Mouse (Mus musculus): Measurements from ENCODE around the gene Nlrc5. TPM values are rescaled to one million over a fixed set of nuclear protein-coding genes. Genes with fewer than 3 reads are reported as not detected.
"Not testable (repeated sequence)": the region's sequence is repeated elsewhere in the genome, so short reads cannot be mapped to it uniquely, and the experiment has no call there.

Nlrc5 gene
- total RNA-seq, 2 experiments from 2014 or later = 0.77 to 10.7 TPM

DNA sequence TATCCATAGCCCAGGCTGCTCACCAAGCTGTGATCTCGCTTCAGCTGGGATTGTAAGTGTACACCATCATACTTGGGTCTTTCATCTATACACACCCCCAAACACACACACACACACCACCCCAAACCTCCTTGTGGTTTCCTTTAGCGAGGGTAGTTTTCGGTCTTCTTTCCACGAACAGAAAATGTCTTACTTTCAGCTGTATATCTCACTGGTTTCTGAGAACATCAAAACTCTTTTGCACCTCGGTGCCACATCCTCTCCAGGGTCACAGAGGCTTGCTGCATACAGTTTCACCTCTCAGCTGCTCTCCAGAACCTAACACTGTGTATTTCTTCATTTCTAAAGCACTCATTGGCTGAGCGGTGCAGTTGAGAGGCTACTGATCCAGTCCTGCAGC is 20.6 kb upstream of the Nlrc5 start:
- no peak for ATAC-seq (replicated peaks; ENCODE audit: low FRiP score, poor library complexity, severe bottlenecking)

DNA sequence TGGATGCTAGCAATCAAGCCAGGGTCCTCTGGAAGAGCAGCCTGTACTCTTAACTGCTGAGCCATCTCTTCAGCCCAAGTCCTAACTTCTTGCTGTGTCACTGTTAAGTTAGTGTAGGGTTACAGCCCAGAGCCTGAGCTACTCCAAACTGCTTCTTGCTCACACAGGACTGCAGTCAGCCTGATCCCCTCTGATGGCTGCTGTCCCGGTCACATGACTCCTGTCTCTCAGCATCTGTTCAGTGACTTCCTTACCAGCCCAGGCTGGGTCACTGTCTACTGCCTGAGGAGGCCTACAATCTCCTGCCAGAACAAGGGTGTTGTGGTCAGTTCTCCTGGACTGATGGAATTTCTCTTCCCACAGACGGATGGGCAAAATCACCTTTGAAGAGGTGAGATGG is 18.9 kb upstream of the Nlrc5 start:
- no peak for ATAC-seq (replicated peaks; ENCODE audit: low FRiP score, poor library complexity, severe bottlenecking)

DNA sequence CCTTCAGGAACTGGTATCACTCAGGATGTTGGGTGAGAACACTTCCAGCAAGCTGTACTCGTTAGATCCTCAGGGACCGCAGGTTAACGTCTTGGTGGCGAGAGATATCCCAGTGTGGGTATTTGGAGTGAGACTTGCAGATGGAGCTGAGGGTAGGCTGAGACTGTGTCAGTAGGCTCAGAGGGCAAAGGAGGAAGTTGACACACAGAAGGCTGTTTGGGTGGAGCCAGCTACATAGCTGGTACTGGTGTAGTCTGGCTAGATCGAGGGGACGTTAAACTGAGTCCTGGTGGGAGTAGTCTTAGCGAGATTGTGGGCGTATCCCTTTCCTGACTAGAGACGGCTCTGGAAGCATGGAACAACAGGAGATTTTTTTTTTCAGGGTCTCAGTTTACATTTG is 16.1 kb upstream of the Nlrc5 start:
- no peak for ATAC-seq (replicated peaks; ENCODE audit: low FRiP score, poor library complexity, severe bottlenecking)

GRCm38 (mm10) chr8:94422270-94422669 is 11.9 kb upstream of the Nlrc5 start:
- ATAC-seq (replicated peaks; ENCODE audit: low FRiP score, poor library complexity, severe bottlenecking) = no peak

GRCm38 (mm10) chr8:94427953-94428352 is 6.2 kb upstream of the Nlrc5 start:
- ATAC-seq (replicated peaks; ENCODE audit: low FRiP score, poor library complexity, severe bottlenecking) = no peak

- ATAC-seq (replicated peaks; ENCODE audit: low FRiP score, poor library complexity, severe bottlenecking) = no peak
Measured at GRCm38 (mm10) chr8:94428420-94428819, 5.7 kb upstream of the Nlrc5 start.

- no peak for ATAC-seq (replicated peaks; ENCODE audit: low FRiP score, poor library complexity, severe bottlenecking)
Measured at GRCm38 (mm10) chr8:94429376-94429775, 4.8 kb upstream of the Nlrc5 start.

DNA sequence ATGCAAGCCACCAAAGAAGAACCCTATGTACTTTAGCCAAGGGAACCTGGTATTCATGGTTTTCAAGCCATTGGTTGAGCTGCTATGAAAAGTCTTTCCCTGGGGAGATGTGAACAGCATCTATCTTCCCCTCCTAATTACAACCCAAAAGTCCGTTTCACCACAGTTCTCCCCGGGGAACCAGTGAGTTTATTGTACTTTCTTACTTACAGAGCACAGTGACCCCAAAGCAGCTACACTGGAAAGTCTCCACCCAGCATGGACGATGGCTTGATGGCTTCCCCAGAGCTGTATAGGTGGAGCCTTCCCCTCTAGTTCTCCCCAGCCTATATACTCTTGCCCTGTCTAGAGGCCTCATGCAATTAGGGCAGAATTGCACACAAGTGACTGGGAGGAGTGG is 1.9 kb upstream of the Nlrc5 start:
- ATAC-seq (replicated peaks; ENCODE audit: low FRiP score, poor library complexity, severe bottlenecking) = no peak

DNA sequence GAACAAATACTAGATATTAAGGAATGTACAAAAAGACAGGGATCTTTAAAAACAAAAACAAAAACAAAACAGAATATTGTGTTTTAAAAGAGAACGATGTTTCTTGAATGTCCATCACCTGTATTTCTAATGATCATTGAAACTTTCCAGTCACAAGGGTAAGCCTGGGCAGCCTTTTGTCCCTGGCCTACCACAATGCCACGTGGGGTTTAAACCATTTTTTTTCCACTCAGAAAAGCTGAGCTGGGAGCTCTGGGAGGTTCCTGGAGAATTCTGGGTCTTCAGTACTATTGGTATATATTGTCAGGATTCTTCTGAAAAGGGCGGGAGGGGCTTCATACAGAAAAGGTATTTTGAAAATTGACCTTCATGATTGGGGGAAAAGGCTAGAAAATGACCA is 802 bp downstream of the Nlrc5 start:
- ATAC-seq (replicated peaks; ENCODE audit: low FRiP score, poor library complexity, severe bottlenecking) = no peak

- no peak for ATAC-seq (replicated peaks; ENCODE audit: low FRiP score, poor library complexity, severe bottlenecking)
Measured at GRCm38 (mm10) chr8:94435397-94436111, 1.4 kb downstream of the Nlrc5 start.

DNA sequence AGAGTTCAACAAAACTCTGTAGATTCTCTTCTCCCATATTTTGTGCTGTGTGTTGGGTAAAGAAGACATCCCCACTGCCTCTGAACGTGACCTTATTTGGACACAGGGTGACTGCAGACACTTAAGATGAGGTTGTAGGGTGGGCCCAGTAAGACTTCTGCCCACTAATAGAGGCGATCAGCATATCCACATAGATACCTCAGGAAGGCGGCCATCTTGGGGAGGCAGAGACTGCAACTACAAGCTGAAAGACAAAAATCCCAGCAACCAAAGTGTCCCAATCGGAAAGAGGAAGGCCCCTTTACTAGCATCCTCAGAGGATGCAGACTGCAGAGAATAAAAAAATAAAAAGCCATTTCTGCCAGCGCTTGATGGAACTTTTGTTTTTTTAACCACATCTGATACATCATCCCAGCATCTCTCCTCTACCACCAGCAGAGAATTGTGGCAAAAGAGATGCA is 2.0 kb downstream of the Nlrc5 start:
- no peak for ATAC-seq (replicated peaks; ENCODE audit: low FRiP score, poor library complexity, severe bottlenecking)

- ATAC-seq (replicated peaks; ENCODE audit: low FRiP score, poor library complexity, severe bottlenecking) = no peak
Measured at GRCm38 (mm10) chr8:94436900-94437299, 2.7 kb downstream of the Nlrc5 start.

GRCm38 (mm10) chr8:94438659-94439058 is 4.5 kb downstream of the Nlrc5 start:
- ATAC-seq (replicated peaks; ENCODE audit: low FRiP score, poor library complexity, severe bottlenecking) = no peak

- ATAC-seq (replicated peaks; ENCODE audit: low FRiP score, poor library complexity, severe bottlenecking) = no peak
Measured at GRCm38 (mm10) chr8:94439691-94440090, 5.5 kb downstream of the Nlrc5 start.

- ATAC-seq (replicated peaks; ENCODE audit: low FRiP score, poor library complexity, severe bottlenecking) = no peak
Measured at GRCm38 (mm10) chr8:94440389-94440788, 6.2 kb downstream of the Nlrc5 start.

GRCm38 (mm10) chr8:94441686-94442085 is 7.5 kb downstream of the Nlrc5 start:
- no peak for ATAC-seq (replicated peaks; ENCODE audit: low FRiP score, poor library complexity, severe bottlenecking)

DNA sequence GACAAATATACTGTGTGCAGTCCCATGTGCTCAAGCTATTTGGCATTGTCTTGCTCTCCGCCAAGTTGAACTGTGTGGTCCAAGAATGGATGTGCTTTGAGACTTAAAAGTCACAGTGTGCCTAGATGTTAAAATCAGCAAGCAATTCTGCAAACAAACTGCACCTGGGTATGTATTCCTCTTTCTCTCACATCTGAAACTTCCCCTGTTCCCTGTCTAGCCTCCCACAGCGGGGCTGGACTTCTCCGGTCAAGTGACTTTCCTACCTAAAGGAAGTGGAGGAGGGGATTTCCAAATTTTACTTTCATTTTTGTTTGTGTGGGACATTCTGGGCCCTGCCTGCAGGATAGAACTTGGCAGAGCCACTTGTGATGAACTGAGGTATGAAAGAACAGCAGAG is 9.0 kb downstream of the Nlrc5 start:
- no peak for ATAC-seq (replicated peaks; ENCODE audit: low FRiP score, poor library complexity, severe bottlenecking)

DNA sequence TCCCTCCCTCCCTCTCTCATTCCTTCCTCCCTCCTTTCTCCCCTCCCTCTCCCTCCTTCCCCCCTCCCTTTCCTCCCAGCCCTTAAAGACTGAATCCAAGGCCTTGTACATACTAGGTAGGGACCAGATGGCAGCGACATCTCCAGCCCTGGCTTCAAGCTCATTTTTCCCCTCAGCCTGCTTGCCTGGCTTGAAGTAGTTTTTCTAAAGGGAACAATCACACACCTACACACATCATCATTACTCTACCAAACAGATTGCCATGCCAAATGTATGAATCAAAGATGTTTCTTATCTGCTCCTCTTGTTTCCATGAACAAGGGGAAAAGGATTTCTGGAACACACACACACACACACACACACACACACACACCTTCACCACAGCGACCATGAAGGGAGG is 10.3 kb downstream of the Nlrc5 start:
- no peak for ATAC-seq (replicated peaks; ENCODE audit: low FRiP score, poor library complexity, severe bottlenecking)

DNA sequence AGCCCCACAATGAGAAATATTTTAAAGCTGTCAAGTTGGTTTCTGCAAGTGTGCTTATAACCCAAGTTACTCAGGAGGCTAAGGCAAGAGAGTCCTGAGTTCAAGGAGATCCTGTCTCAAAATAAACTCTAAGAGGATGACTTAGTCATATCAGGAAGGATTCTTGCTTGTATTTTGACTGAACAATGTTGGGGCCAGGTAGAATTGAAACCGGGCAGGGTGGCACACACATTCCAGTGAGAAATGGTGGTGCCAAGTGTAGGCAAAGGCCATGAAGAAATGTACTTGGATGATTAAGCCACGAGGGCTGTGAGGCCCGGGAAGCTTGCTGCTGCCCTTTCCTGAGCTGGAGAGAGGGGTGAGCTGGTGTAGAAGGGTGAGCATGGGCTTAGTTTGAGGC is 13.0 kb downstream of the Nlrc5 start:
- ATAC-seq (replicated peaks; ENCODE audit: low FRiP score, poor library complexity, severe bottlenecking) = no peak

- ATAC-seq (replicated peaks; ENCODE audit: low FRiP score, poor library complexity, severe bottlenecking) = no peak
Measured at GRCm38 (mm10) chr8:94447583-94448324, 13.6 kb downstream of the Nlrc5 start.

DNA sequence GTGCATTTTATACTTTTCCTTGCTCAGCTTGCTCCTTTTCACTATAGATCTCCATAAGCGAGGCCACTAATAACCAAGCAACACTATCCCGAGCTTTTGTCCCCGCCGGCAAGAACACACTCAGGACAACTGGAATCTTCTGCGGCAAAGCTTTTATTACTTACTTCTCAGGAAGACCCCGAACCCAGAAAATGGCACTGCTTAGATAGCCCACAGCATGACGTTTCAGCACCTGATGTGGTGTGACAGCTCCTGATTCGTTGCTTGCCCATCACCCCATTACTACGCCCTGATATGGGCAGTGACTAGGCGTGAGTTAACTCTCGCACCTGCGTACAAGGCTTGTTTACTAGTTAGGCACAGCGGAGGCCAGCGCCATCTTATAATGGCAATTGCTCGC is 18.8 kb downstream of the Nlrc5 start:
- ATAC-seq (replicated peaks; ENCODE audit: low FRiP score, poor library complexity, severe bottlenecking) = not testable (repeated sequence)
